Mouse (Mus musculus) forebrain, embryonic 11.5 days (tissue): Measurements from ENCODE around the gene Hdac9. TPM values are rescaled to one million over a fixed set of nuclear protein-coding genes. Genes with fewer than 3 reads are reported as not detected.
A peak's percentile ranks its signal among the peaks of the same experiment; 100 is the strongest.

ENCODE experiments used
- ATAC-seq: fragments of 200-750 bp; cut with Nextera tagmentation; replicated peaks from 2 replicates; pipeline ENCODE4 v1.8.0; 2017; ENCODE audit warnings: moderate TSS enrichment; ENCODE audit not compliant: low FRiP score
- DNase-seq: peaks from one replicate; pipeline ENCODE4 v3.0.0-alpha.2; 2017; ENCODE audit warnings: low spot score
- H3K27ac ChIP-seq: fragments of 300-500 bp; sonication (generic); 2 replicates; pipeline ENCODE4 v1.5.1; 2014; ENCODE audit warnings: low read depth, low read length
- H3K27me3 ChIP-seq: fragments of 300-500 bp; sonication (generic); 2 replicates; pipeline ENCODE4 v1.6.1; 2014; ENCODE audit warnings: mild to moderate bottlenecking, low read length, mixed read lengths; ENCODE audit not compliant: control insufficient read depth, insufficient read depth
- H3K36me3 ChIP-seq: fragments of 300-500 bp; sonication (generic); 2 replicates; pipeline ENCODE4 v1.6.1; 2014; ENCODE audit warnings: mild to moderate bottlenecking, low read length, moderate library complexity, mixed read lengths; ENCODE audit not compliant: control insufficient read depth, insufficient read depth
- H3K4me1 ChIP-seq: fragments of 300-500 bp; sonication (generic); replicated peaks from 2 replicates; pipeline ENCODE4 v1.6.1; 2014; ENCODE audit warnings: low read length, mixed read lengths; ENCODE audit not compliant: control insufficient read depth, insufficient read depth
- H3K4me2 ChIP-seq: fragments of 300-500 bp; sonication (generic); 2 replicates; pipeline ENCODE4 v1.6.1; 2014; ENCODE audit warnings: low read depth, mild to moderate bottlenecking, low read length, moderate library complexity, mixed read lengths; ENCODE audit not compliant: severe bottlenecking
- H3K4me3 ChIP-seq: fragments of 300-500 bp; sonication (generic); 2 replicates; pipeline ENCODE4 v1.5.1; 2014; ENCODE audit warnings: low read depth, low read length
- H3K9ac ChIP-seq: fragments of 300-500 bp; sonication (generic); 2 replicates; pipeline ENCODE4 v1.6.1; 2014; ENCODE audit warnings: low read length
- H3K9me3 ChIP-seq: fragments of 300-500 bp; sonication (generic); 2 replicates; pipeline ENCODE4 v1.6.1; 2016; ENCODE audit warnings: low read length, mixed read lengths; ENCODE audit not compliant: control insufficient read depth
- WGBS: fragments of 180-500 bp; shearing (Covaris S2); extraction: QIAGEN DNeasy Blood & Tissue Kit; methylation state at CpG from one replicate; pipeline ENCODE4 v1.1.7; 2014; 5-methylcytosine and 5-hydroxymethylcytosine counted together
- polyA plus RNA-seq: library from polyadenylated mRNA; unstranded; fragments of >200 nt; fragmentation: Nextera tagmentation; extraction: Ambion mirVana; gene quantifications from 2 replicates; pipeline ENCODE4 v1.2.1, GENCODE M21; 2014

The Hdac9 gene
- polyA plus RNA-seq, result 8.7 and 9.6 TPM in 2 replicates

GRCm38 (mm10) chr12:34916995-34917394, at the start of gene Hdac9:
Hdac9 (minus strand) TSS chr12:34917095.
- H3K4me1 ChIP-seq, result no peaks in the 10 kb centered on the region
- no peak for ATAC-seq
- 62% methylated on average over 1 of the region's 1 CpGs for WGBS
- no peaks in the 10 kb centered on the region for H3K36me3 ChIP-seq
- H3K27me3 ChIP-seq, result no peaks in the 10 kb centered on the region
- no peak for DNase-seq
- H3K9me3 ChIP-seq, result no peaks in the 10 kb centered on the region
- no peak within 1 kb of the TSS for H3K4me3 ChIP-seq
- no peak within 1 kb of the TSS for H3K4me2 ChIP-seq
- no peak within 1 kb of the TSS for H3K9ac ChIP-seq
- no peak within 1 kb of the TSS for H3K27ac ChIP-seq

- H3K4me3 ChIP-seq, result no peak overlapping the region
- 85% methylated on average over 6 of the region's 6 CpGs for WGBS
- ATAC-seq, result no peak
- no peaks in the 10 kb centered on the region for H3K27me3 ChIP-seq
- H3K9me3 ChIP-seq, result no peaks in the 10 kb centered on the region
- no peak overlapping the region for H3K27ac ChIP-seq
- no peaks in the 10 kb centered on the region for H3K4me1 ChIP-seq
- no peak overlapping the region for H3K4me2 ChIP-seq
- DNase-seq, result no peak
- no peaks in the 10 kb centered on the region for H3K36me3 ChIP-seq
- H3K9ac ChIP-seq, result no peak overlapping the region
Observed at GRCm38 (mm10) chr12:34949066-34949706, 32.3 kb upstream of the Hdac9 start.

- DNase-seq, result no peak
- Histone ChIP-seq H3K27ac (no peak overlapping the region), H3K4me3 (no peak overlapping the region), H3K4me2 (no peak overlapping the region), H3K9me3 (no peaks in the 10 kb centered on the region), H3K27me3 (no peaks in the 10 kb centered on the region), H3K36me3 (no peaks in the 10 kb centered on the region), H3K4me1 (no peaks in the 10 kb centered on the region), H3K9ac (no peak overlapping the region)
- 96% methylated on average over 1 of the region's 1 CpGs for WGBS
- ATAC-seq, result no peak
Observed at GRCm38 (mm10) chr12:34937918-34938317, 21.0 kb upstream of the Hdac9 start.

- Histone ChIP-seq H3K4me3 (no peak overlapping the region), H3K27ac (no peak overlapping the region), H3K36me3 (no peaks in the 10 kb centered on the region), H3K27me3 (peaks cover 5% of the 10 kb centered on the region; the same call in 1 of the 2 replicates), H3K9ac (no peak overlapping the region), H3K9me3 (no peaks in the 10 kb centered on the region), H3K4me2 (no peak overlapping the region), H3K4me1 (0 out of 2 replicates have a peak, but pooled peaks cover 2% of the 10 kb centered on the region)
- DNase-seq (no peak), ATAC-seq (no peak)
- 67% methylated on average over 2 of the region's 2 CpGs for WGBS
Observed at GRCm38 (mm10) chr12:34908008-34908407, 8.9 kb downstream of the Hdac9 start.

GRCm38 (mm10) chr12:34907506-34907850, 9.4 kb downstream of the Hdac9 start:
- Histone ChIP-seq H3K4me2 (peak overlapping the region; percentile 98), H3K27ac (no peak overlapping the region), H3K9me3 (no peaks in the 10 kb centered on the region), H3K9ac (peak overlapping the region; percentile 62), H3K4me3 (peak overlapping the region; percentile 71), H3K36me3 (no peaks in the 10 kb centered on the region), H3K4me1 (0 out of 2 replicates have a peak, but pooled peaks cover 2% of the 10 kb centered on the region), H3K27me3 (peaks cover 5% of the 10 kb centered on the region; the same call in 1 of the 2 replicates)
- no peak for DNase-seq
- 3% methylated on average over 10 of the region's 10 CpGs for WGBS
- peak; percentile 68 for ATAC-seq

GRCm38 (mm10) chr12:34906704-34907505, 10.0 kb downstream of the Hdac9 start:
- Histone ChIP-seq H3K4me1 (0 out of 2 replicates have a peak, but pooled peaks cover 2% of the 10 kb centered on the region), H3K27ac (no peak overlapping the region), H3K4me2 (peak overlapping the region; percentile 98), H3K9me3 (no peaks in the 10 kb centered on the region), H3K9ac (peak overlapping the region; percentile 62), H3K36me3 (no peaks in the 10 kb centered on the region), H3K27me3 (peaks cover 5% of the 10 kb centered on the region; the same call in 1 of the 2 replicates), H3K4me3 (peak overlapping the region; percentile 71)
- 1% methylated on average over 56 of the region's 107 CpGs for WGBS
- DNase-seq, result peak; percentile 79
- ATAC-seq, result peak; percentile 87

- H3K27me3 ChIP-seq, result peaks cover 5% of the 10 kb centered on the region; the same call in 1 of the 2 replicates
- peak overlapping the region; percentile 62 for H3K9ac ChIP-seq
- H3K4me3 ChIP-seq, result peak overlapping the region; percentile 71
- WGBS, result 2% methylated on average over 10 of the region's 10 CpGs
- H3K4me1 ChIP-seq, result 0 out of 2 replicates have a peak, but pooled peaks cover 2% of the 10 kb centered on the region
- DNase-seq, result no peak
- H3K27ac ChIP-seq, result no peak overlapping the region
- no peaks in the 10 kb centered on the region for H3K36me3 ChIP-seq
- H3K9me3 ChIP-seq, result no peaks in the 10 kb centered on the region
- ATAC-seq, result peak; percentile 2
- peak overlapping the region; percentile 98 for H3K4me2 ChIP-seq
Observed at GRCm38 (mm10) chr12:34906376-34906703, 10.6 kb downstream of the Hdac9 start.

- no peaks in the 10 kb centered on the region for H3K9me3 ChIP-seq
- ATAC-seq, result no peak
- WGBS, result 53% methylated on average over 8 of the region's 8 CpGs
Observed at GRCm38 (mm10) chr12:34900241-34900640, 16.7 kb downstream of the Hdac9 start.

More at GRCm38 (mm10) chr12:34900241-34900640, 16.7 kb downstream of the Hdac9 start:
- H3K4me2 ChIP-seq, result no peak overlapping the region
- H3K4me1 ChIP-seq, result peaks cover 2% of the 10 kb centered on the region; the same call in 1 of the 2 replicates
- no peaks in the 10 kb centered on the region for H3K36me3 ChIP-seq
- no peak for DNase-seq
- no peaks in the 10 kb centered on the region for H3K27me3 ChIP-seq
- no peak overlapping the region for H3K4me3 ChIP-seq
- no peak overlapping the region for H3K27ac ChIP-seq
- H3K9ac ChIP-seq, result no peak overlapping the region
